Mouse (Mus musculus) CH12.LX (cell line): Measurements from ENCODE around the gene Btg1-ps2. TPM values are rescaled to one million over a fixed set of nuclear protein-coding genes. Genes with fewer than 3 reads are reported as not detected.
"Not testable (repeated sequence)": the region's sequence is repeated elsewhere in the genome, so short reads cannot be mapped to it uniquely, and the experiment has no call there.

ENCODE experiments used
- DNase-seq: peaks from one replicate; pipeline ENCODE4 v3.0.0-alpha.2; 2013; ENCODE audit errors: extremely low read depth
- H3K27ac ChIP-seq: 2 replicates; pipeline ENCODE4 v1.5.1; 2012; ENCODE audit warnings: low read depth, mild to moderate bottlenecking, control low read depth, moderate library complexity; ENCODE audit not compliant: insufficient read depth
- H3K27me3 ChIP-seq: replicated peaks from 2 replicates; pipeline ENCODE3; 2012; ENCODE audit warnings: inconsistent platforms
- H3K36me3 ChIP-seq, 2 experiments: replicated peaks in 1 of 2; 2 replicates each; pipeline versions ENCODE3 to v1.6.1; 2012; ENCODE audit warnings: inconsistent platforms in 1 of 2, low read length in 1 of 2, mild to moderate bottlenecking in 1 of 2, mixed read lengths in 1 of 2, moderate library complexity in 1 of 2; ENCODE audit not compliant: control insufficient read depth in 1 of 2, insufficient read depth in 1 of 2
- H3K4me1 ChIP-seq, 2 experiments: 2 replicates each; pipeline ENCODE4 v1.6.1; 2012; ENCODE audit warnings: inconsistent platforms in 1 of 2, moderate library complexity in 1 of 2; ENCODE audit not compliant: insufficient read depth in 2 of 2, control insufficient read depth in 1 of 2
- H3K4me2 ChIP-seq: 2 replicates; pipeline ENCODE4 v1.6.1; 2012; ENCODE audit warnings: low read depth, mild to moderate bottlenecking, control low read depth; ENCODE audit not compliant: poor library complexity, insufficient read depth, severe bottlenecking
- H3K4me3 ChIP-seq, 3 experiments: fragments of 150-350 bp in 1 of 3; sonication (generic) in 1 of 3; replicated peaks in 1 of 3; 2 replicates each; pipeline versions ENCODE3 to v1.5.1; 2011 to 2012; ENCODE audit warnings: low read depth in 2 of 3, low read length in 2 of 3, mild to moderate bottlenecking in 2 of 3, moderate library complexity in 2 of 3, control low read depth in 1 of 3, improper control_type of control experiment in 1 of 3, inconsistent platforms in 1 of 3, mixed read lengths in 1 of 3; ENCODE audit not compliant: poor library complexity in 1 of 3
- H3K79me2 ChIP-seq: replicated peaks from 2 replicates; pipeline ENCODE4 v1.6.1; 2012; ENCODE audit warnings: mild to moderate bottlenecking, moderate library complexity; ENCODE audit not compliant: control insufficient read depth, poor library complexity, insufficient read depth, severe bottlenecking; ENCODE audit errors: extremely low read depth
- H3K9ac ChIP-seq: 2 replicates; pipeline ENCODE4 v1.6.1; 2012; ENCODE audit warnings: low read depth, mild to moderate bottlenecking, control low read depth, moderate library complexity; ENCODE audit not compliant: insufficient read depth
- H3K9me3 ChIP-seq: replicated peaks from 2 replicates; pipeline ENCODE3; 2012; ENCODE audit warnings: low read length, inconsistent platforms, mixed read lengths
- BHLHE40 ChIP-seq: IDR thresholded peaks from 2 replicates; pipeline ENCODE4 v1.6.1; 2011; ENCODE audit warnings: mild to moderate bottlenecking, low read depth, low read length, improper control_type of control experiment
- CHD2 ChIP-seq: IDR thresholded peaks from 2 replicates; pipeline ENCODE4 v1.6.1; 2011; ENCODE audit warnings: low read length, improper control_type of control experiment
- CTCF ChIP-seq, 2 experiments: IDR thresholded peaks in 1 of 2; conservative IDR thresholded peaks in 1 of 2; 2 replicates each; pipeline ENCODE4 v1.5.1; 2011 to 2012; ENCODE audit warnings: low read depth in 2 of 2, low read length in 2 of 2, improper control_type of control experiment in 1 of 2, inconsistent platforms in 1 of 2, mild to moderate bottlenecking in 1 of 2, moderate library complexity in 1 of 2
- ELF1 ChIP-seq: IDR thresholded peaks from 2 replicates; pipeline ENCODE4 v1.6.1; 2014; ENCODE audit warnings: low read depth, mild to moderate bottlenecking, inconsistent platforms, low read length, improper control_type of control experiment
- ETS1 ChIP-seq: conservative IDR thresholded peaks from 2 replicates; pipeline ENCODE4 v1.6.1; 2012; ENCODE audit warnings: low read depth, mild to moderate bottlenecking, inconsistent platforms, low read length, improper control_type of control experiment, moderate library complexity
- HCFC1 ChIP-seq: IDR thresholded peaks from 2 replicates; pipeline ENCODE4 v1.6.1; 2012; ENCODE audit warnings: low read depth, mild to moderate bottlenecking, inconsistent platforms, low read length, improper control_type of control experiment
- JUND ChIP-seq: conservative IDR thresholded peaks from 2 replicates; pipeline ENCODE4 v1.6.1; 2011; ENCODE audit warnings: low read depth, low read length, improper control_type of control experiment
- MAZ ChIP-seq: IDR thresholded peaks from 2 replicates; pipeline ENCODE4 v1.6.1; 2012; ENCODE audit warnings: low read depth, mild to moderate bottlenecking, inconsistent platforms, low read length, improper control_type of control experiment, moderate library complexity
- MEF2A ChIP-seq: IDR thresholded peaks from 2 replicates; pipeline ENCODE4 v1.6.1; 2014; ENCODE audit warnings: low read depth, mild to moderate bottlenecking, inconsistent platforms, low read length, improper control_type of control experiment, borderline replicate concordance
- MXI1 ChIP-seq: IDR thresholded peaks from 2 replicates; pipeline ENCODE4 v1.6.1; 2011; ENCODE audit warnings: mild to moderate bottlenecking, low read depth, low read length, improper control_type of control experiment
- MYC ChIP-seq: IDR thresholded peaks from 2 replicates; pipeline ENCODE4 v1.6.1; 2011; ENCODE audit warnings: low read depth, mild to moderate bottlenecking, improper control_type of control experiment, low read length
- NELFE ChIP-seq: IDR thresholded peaks from 2 replicates; pipeline ENCODE4 v1.6.1; 2011; ENCODE audit warnings: low read depth, low read length, improper control_type of control experiment
- RAD21 ChIP-seq: IDR thresholded peaks from 2 replicates; pipeline ENCODE4 v1.6.1; 2011; ENCODE audit warnings: low read depth, mild to moderate bottlenecking, low read length, improper control_type of control experiment, moderate library complexity
- RCOR1 ChIP-seq: conservative IDR thresholded peaks from 2 replicates; pipeline ENCODE4 v1.6.1; 2012; ENCODE audit warnings: low read depth, mild to moderate bottlenecking, inconsistent platforms, low read length, improper control_type of control experiment
- SIN3A ChIP-seq: IDR thresholded peaks from 2 replicates; pipeline ENCODE4 v1.6.1; 2012; ENCODE audit warnings: low read length, improper control_type of control experiment, inconsistent platforms
- SMC3 ChIP-seq: IDR thresholded peaks from 2 replicates; pipeline ENCODE4 v1.6.1; 2011; ENCODE audit warnings: low read depth, low read length, improper control_type of control experiment
- USF1 ChIP-seq: IDR thresholded peaks from 2 replicates; pipeline ENCODE4 v1.6.1; 2014; ENCODE audit warnings: low read depth, mild to moderate bottlenecking, inconsistent platforms, low read length, improper control_type of control experiment
- USF2 ChIP-seq: conservative IDR thresholded peaks from 2 replicates; pipeline ENCODE4 v1.6.1; 2011; ENCODE audit warnings: low read depth, low read length, improper control_type of control experiment
- ZC3H11A ChIP-seq: IDR thresholded peaks from 2 replicates; pipeline ENCODE4 v1.6.1; 2012; ENCODE audit warnings: low read depth, mild to moderate bottlenecking, inconsistent platforms, low read length, improper control_type of control experiment
- ZKSCAN1 ChIP-seq: IDR thresholded peaks from 2 replicates; pipeline ENCODE4 v1.6.1; 2012; ENCODE audit warnings: low read depth, inconsistent platforms, low read length, improper control_type of control experiment, borderline replicate concordance
- ZMIZ1 ChIP-seq: IDR thresholded peaks from 2 replicates; pipeline ENCODE4 v1.6.1; 2012; ENCODE audit warnings: low read depth, mild to moderate bottlenecking, inconsistent platforms, low read length, improper control_type of control experiment
- ZNF384 ChIP-seq: IDR thresholded peaks from 2 replicates; pipeline ENCODE4 v1.6.1; 2012; ENCODE audit warnings: low read depth, low read length, improper control_type of control experiment, inconsistent platforms
- dilution Hi-C: fragments of 300-500 bp; cut with MboI; formaldehyde crosslinking; loops from 2 replicates; pipeline ENCODE4 v1.14.3; 2020; ENCODE audit warnings: low sequenced_read_pairs; ENCODE audit not compliant: extremely low pct_unique_long_range_greater_than_20kb, extremely low pct_ligation_motif_present
- in situ Hi-C: fragments of 300-500 bp; cut with MboI; formaldehyde crosslinking; loops from 3 replicates; pipeline ENCODE4 v1.14.3; 2019; ENCODE audit warnings: low sequenced_read_pairs, low pct_ligation_motif_present, low pct_unique_long_range_greater_than_20kb, mixed read lengths
- polyA plus RNA-seq: library from polyadenylated mRNA; unstranded; fragments of >175 nt; gene quantifications from 2 replicates; pipeline ENCODE4 v1.2.1, GENCODE M21; 2012; ENCODE audit warnings: low read depth; ENCODE audit not compliant: insufficient read length
- total RNA-seq, 2 experiments: library from RNA; depleted of rRNA; stranded (reverse); fragments of 300-350 nt in 1 of 2; fragments of >200 nt in 1 of 2; gene quantifications; 2 replicates each; pipeline ENCODE4 v1.2.3; 2012 to 2014

Btg1-ps2 gene
- total and polyA plus RNA-seq, 3 experiments: not detected

GRCm38 (mm10) chrX:38039666-38040065 lies 3.2 kb downstream of the Btg1-ps2 start:
- dilution Hi-C loops (no loop called here), in situ Hi-C loops (no loop called here)
- Histone ChIP-seq H3K27me3 (no peaks in the 10 kb centered on the region), H3K36me3 (no peaks in the 10 kb centered on the region), H3K9me3 (no peaks in the 10 kb centered on the region), H3K9ac (no peak overlapping the region), H3K79me2 (no peaks in the 10 kb centered on the region), H3K4me3 (no peak overlapping the region), H3K4me2 (no peak overlapping the region), H3K4me1 (no peaks in the 10 kb centered on the region), H3K27ac (no peak overlapping the region)
- TF ChIP-seq RCOR1: no peak
- TF ChIP-seq HCFC1: no peak
- no peak for TF ChIP-seq RAD21
- TF ChIP-seq MAZ: no peak
- TF ChIP-seq SIN3A: no peak
- TF ChIP-seq USF1: no peak
- no peak for TF ChIP-seq NELFE
- no peak for TF ChIP-seq ELF1
- TF ChIP-seq SMC3: no peak
- TF ChIP-seq MEF2A: no peak
- TF ChIP-seq ZNF384: no peak
- TF ChIP-seq JUND: no peak
- no peak for TF ChIP-seq ZC3H11A
- no peak for TF ChIP-seq CHD2
- DNase-seq: no peak

DNA sequence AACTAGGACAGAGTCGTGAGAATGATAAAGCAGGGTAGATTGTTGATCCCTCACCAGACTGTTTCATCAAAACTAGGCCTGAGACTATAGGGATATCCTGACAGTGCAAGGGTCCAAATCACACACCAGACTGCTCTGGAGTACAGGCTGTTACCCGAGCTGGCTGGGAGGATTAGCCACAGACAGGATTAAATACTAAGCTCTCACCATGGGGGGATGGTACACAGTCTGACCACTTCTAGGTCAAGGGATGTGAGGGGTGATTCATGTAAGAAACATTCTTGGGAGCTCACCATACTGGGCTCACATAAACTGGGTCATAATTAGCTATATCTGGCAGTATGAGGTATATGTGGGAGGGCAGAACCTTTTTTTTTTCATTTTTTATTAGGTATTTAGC lies 9.1 kb downstream of the Btg1-ps2 start:
- Histone ChIP-seq H3K4me3 (no peak overlapping the region), H3K36me3 (no peaks in the 10 kb centered on the region), H3K79me2 (no peaks in the 10 kb centered on the region), H3K27ac (no peak overlapping the region), H3K9ac (no peak overlapping the region), H3K27me3 (no peaks in the 10 kb centered on the region), H3K4me1 (no peaks in the 10 kb centered on the region), H3K9me3 (no peaks in the 10 kb centered on the region), H3K4me2 (no peak overlapping the region)
- TF ChIP-seq SMC3 (no peak), CHD2 (no peak), RCOR1 (no peak), MXI1 (no peak), CTCF (conservative IDR thresholded peaks at IDR 0.05 in 1 of 2, IDR thresholded peaks at IDR 0.05 in 1 of 2; ENCODE audit: low read depth in 2 of 2, low read length in 2 of 2) (no peak), BHLHE40 (no peak), ZKSCAN1 (no peak), USF2 (no peak), ZMIZ1 (no peak), MYC (no peak), ETS1 (no peak), JUND (no peak)
- no peak for DNase-seq
- dilution Hi-C loops: no loop called here
- in situ Hi-C loops: no loop called here

DNA sequence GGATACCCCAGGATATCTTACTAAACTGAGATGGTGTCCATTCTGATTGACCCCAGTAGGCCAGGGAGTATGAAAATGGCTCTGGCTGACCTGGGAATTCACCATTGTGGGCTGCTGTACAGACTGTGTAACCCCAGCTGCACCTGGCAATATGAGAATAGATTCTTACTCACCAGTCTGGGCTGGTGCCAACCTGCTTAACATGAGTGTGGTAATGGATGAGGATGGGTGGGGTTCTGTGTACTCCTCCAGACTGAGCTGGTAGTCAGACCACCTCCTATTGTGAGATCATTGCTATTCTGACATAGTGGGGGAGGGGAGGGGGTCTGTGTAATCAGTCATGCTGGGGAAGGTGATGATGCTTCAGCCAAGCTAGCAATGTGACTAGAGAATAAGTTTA lies 24.3 kb downstream of the Btg1-ps2 start, which contains the start of gene Btg1-ps1:
Gene Btg1-ps1 (minus strand): TSS at position 219 of the 400 bp plus-strand sequence.
- H3K36me3 ChIP-seq, H3K27me3 ChIP-seq, H3K4me3 ChIP-seq, H3K27ac ChIP-seq, H3K4me1 ChIP-seq, dilution Hi-C loops, H3K79me2 ChIP-seq, in situ Hi-C loops, H3K9me3 ChIP-seq, H3K4me2 ChIP-seq, H3K9ac ChIP-seq: not testable (repeated sequence)
- DNase-seq: peak; percentile 1
